Mouse (Mus musculus) kidney, postnatal 0 days (tissue): ENCODE data around the gene Pou4f1. TPM values are rescaled to one million over a fixed set of nuclear protein-coding genes. Genes with fewer than 3 reads are reported as not detected.

Experiments
- ATAC-seq: fragments of 200-750 bp; cut with Nextera tagmentation; replicated peaks from 2 replicates; pipeline ENCODE4 v1.8.0; 2017; ENCODE audit warnings: low read depth, moderate number of reproducible peaks, moderate TSS enrichment, moderate library complexity; ENCODE audit not compliant: low FRiP score
- DNase-seq: peaks from one replicate; pipeline ENCODE4 v3.0.0-alpha.2; 2016; ENCODE audit warnings: low spot score
- H3K27ac ChIP-seq: fragments of 300-500 bp; sonication (generic); 2 replicates; pipeline ENCODE4 v1.5.1; 2014; ENCODE audit warnings: mild to moderate bottlenecking
- H3K27me3 ChIP-seq: fragments of 300-500 bp; sonication (generic); 2 replicates; pipeline ENCODE4 v1.6.1; 2014; ENCODE audit warnings: low read length, mixed read lengths; ENCODE audit not compliant: insufficient read depth
- H3K36me3 ChIP-seq: fragments of 300-500 bp; sonication (generic); 2 replicates; pipeline ENCODE4 v1.6.1; 2014; ENCODE audit warnings: low read length, mixed read lengths; ENCODE audit not compliant: insufficient read depth
- H3K4me1 ChIP-seq: fragments of 300-500 bp; sonication (generic); replicated peaks from 2 replicates; pipeline ENCODE4 v1.6.1; 2014; ENCODE audit warnings: antibody characterized with exemption, low read length, mixed read lengths; ENCODE audit not compliant: insufficient read depth
- H3K4me2 ChIP-seq: fragments of 300-500 bp; sonication (generic); 2 replicates; pipeline ENCODE4 v1.6.1; 2014; ENCODE audit warnings: mild to moderate bottlenecking, low read length, moderate library complexity, mixed read lengths
- H3K4me3 ChIP-seq: fragments of 300-500 bp; sonication (generic); replicated peaks from 2 replicates; pipeline ENCODE4 v1.5.1; 2014; ENCODE audit warnings: low read depth, low read length
- H3K9ac ChIP-seq: fragments of 300-500 bp; sonication (generic); 2 replicates; pipeline ENCODE4 v1.6.1; 2014; ENCODE audit warnings: low read depth, low read length
- H3K9me3 ChIP-seq: fragments of 300-500 bp; sonication (generic); replicated peaks from 2 replicates; pipeline ENCODE4 v1.6.1; 2016; ENCODE audit warnings: low read length, inconsistent platforms, mixed read lengths
- CTCF ChIP-seq: IDR thresholded peaks from 2 replicates; pipeline ENCODE4 v1.5.1; 2016; ENCODE audit warnings: antibody characterized with exemption, low read depth, mild to moderate bottlenecking, moderate library complexity
- WGBS: fragments of 180-500 bp; shearing (Covaris S2); extraction: QIAGEN DNeasy Blood & Tissue Kit; methylation state at CpG from one replicate; pipeline ENCODE4 v1.1.7; 2014; 5-methylcytosine and 5-hydroxymethylcytosine counted together
- polyA plus RNA-seq: library from polyadenylated mRNA; unstranded; fragments of >200 nt; fragmentation: Nextera tagmentation; extraction: Ambion mirVana; gene quantifications from 2 replicates; pipeline ENCODE4 v1.2.1, GENCODE M21; 2015

The Pou4f1 gene
- polyA plus RNA-seq, 1 experiment from 2014 or later, result 0.58 TPM

DNA sequence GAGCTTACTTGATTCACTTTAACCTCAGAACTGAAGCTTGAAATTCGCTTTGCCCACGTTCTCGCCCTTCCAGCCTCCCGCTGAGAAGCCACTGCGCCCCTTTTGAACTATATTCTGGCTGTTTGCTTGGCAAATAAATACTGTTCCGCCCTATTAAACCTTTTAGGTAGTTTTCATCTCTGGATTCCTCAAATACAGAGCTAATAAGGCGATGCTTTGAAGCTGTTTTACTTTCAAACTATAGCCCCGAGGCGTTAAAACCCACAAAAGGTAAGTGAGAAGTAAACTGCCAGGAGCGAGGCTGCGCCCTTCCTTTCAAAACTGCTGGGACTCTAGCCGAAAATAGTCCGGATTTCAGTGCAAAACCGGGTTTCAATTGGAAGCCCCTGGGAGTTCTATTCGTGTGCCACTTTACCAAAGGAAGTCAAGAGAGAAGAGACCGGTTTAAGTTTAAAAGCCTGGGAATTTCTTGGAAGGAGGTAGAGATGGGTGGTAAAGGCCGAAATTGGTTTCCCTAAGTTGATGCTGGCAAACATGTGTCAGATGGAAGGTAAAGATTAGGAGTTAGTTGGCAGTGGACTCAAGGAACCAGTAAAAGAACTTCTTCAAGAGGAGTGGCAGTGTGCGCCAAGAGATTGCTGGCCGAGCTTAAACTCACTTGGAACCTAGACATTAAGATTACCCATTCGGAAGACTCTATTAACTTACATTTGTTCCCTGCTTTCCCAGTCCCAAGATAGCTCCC lies 9.7 kb downstream of the Pou4f1 start:
- Histone ChIP-seq H3K9me3 (no peaks in the 10 kb centered on the region), H3K4me2 (no peak overlapping the region), H3K9ac (no peak overlapping the region), H3K4me1 (peaks cover 4% of the 10 kb centered on the region; the same call in 1 of the 2 replicates), H3K27me3 (peaks cover 62% of the 10 kb centered on the region), H3K27ac (no peak overlapping the region), H3K4me3 (no peak overlapping the region), H3K36me3 (no peaks in the 10 kb centered on the region)
- DNase-seq, result no peak
- WGBS, result under 1% methylated on average over 20 of the region's 20 CpGs
- no peak for TF ChIP-seq CTCF
- no peak for ATAC-seq

DNA sequence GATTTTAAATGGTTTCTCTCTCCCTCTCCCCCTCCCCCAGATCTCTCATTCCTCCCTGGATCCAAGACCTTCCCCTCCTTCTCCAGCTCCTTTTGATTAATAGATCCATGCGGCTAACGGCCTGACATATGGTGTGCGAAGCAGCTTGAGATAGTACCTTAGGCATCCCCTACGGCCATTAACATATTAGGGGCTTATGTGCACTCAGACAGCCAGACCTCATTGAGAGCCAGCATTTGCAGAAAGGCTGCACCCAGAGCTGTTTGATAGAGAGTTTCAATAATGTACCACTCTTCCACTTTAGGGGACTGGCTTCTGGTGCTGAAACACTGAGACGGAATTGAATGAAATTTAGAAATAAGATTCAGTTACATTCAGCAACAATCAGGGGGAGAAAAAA lies 10.8 kb downstream of the Pou4f1 start:
- no peak for DNase-seq
- WGBS, result 3% methylated on average over 5 of the region's 5 CpGs
- Histone ChIP-seq H3K9ac (no peak overlapping the region), H3K36me3 (no peaks in the 10 kb centered on the region), H3K9me3 (no peaks in the 10 kb centered on the region), H3K27me3 (peaks cover 58% of the 10 kb centered on the region), H3K4me3 (no peak overlapping the region), H3K27ac (no peak overlapping the region), H3K4me1 (peaks cover 4% of the 10 kb centered on the region; the same call in 1 of the 2 replicates), H3K4me2 (no peak overlapping the region)
- TF ChIP-seq CTCF, result no peak
- no peak for ATAC-seq

DNA sequence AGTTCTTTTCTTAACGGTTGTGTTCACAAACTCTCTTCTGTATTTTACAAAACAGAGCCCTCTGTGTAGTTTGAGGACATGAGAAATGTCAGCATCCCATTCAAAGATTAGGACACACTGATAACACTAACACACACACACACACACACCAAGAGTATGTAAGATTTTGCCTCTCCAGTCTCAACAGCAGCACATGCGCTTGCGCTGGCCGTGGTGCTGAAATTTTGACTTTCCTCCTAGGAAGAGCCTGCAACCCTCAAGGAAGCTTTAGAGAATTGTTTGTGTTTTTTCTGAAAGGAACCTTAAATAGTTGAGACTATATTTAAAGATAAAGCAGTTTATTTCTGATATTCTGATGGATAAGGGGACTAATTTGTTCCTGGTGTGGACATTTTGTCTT lies 14.0 kb downstream of the Pou4f1 start:
- H3K4me2 ChIP-seq, result no peak overlapping the region
- peaks cover 35% of the 10 kb centered on the region for H3K27me3 ChIP-seq
- no peak overlapping the region for H3K4me3 ChIP-seq
- no peak for TF ChIP-seq CTCF
- H3K9me3 ChIP-seq, result no peaks in the 10 kb centered on the region
- 13% methylated on average over 4 of the region's 4 CpGs for WGBS
- H3K27ac ChIP-seq, result no peak overlapping the region
- ATAC-seq (no peak), DNase-seq (peak; percentile 85)
- no peaks in the 10 kb centered on the region for H3K4me1 ChIP-seq
- H3K36me3 ChIP-seq, result no peaks in the 10 kb centered on the region
- no peak overlapping the region for H3K9ac ChIP-seq

DNA sequence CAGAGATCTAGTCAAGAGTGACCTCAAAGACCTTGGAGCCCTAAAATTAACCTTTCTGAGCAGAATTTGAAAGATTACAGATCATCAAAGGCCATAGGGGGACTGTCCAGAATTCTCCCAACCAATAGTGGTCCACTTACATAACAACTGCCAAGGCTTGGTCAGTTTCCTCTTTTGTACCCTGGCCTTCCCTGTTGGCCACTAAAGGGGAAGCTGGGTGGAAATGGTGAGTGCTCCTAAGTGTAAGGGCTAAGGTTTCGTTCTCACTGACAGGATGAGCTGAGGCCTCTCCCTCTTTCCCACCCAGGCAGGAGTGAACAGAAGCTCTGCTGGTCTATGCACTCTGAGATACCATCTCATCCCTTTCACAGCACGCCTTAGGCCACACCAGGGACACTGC lies 33.5 kb downstream of the Pou4f1 start:
- Histone ChIP-seq H3K9ac (no peak overlapping the region), H3K4me2 (no peak overlapping the region), H3K36me3 (no peaks in the 10 kb centered on the region), H3K4me3 (no peak overlapping the region), H3K27me3 (no peaks in the 10 kb centered on the region), H3K4me1 (no peaks in the 10 kb centered on the region), H3K27ac (no peak overlapping the region), H3K9me3 (no peaks in the 10 kb centered on the region)
- WGBS, result 45% methylated on average over 2 of the region's 2 CpGs
- ATAC-seq (no peak), DNase-seq (no peak)
- no peak for TF ChIP-seq CTCF

DNA sequence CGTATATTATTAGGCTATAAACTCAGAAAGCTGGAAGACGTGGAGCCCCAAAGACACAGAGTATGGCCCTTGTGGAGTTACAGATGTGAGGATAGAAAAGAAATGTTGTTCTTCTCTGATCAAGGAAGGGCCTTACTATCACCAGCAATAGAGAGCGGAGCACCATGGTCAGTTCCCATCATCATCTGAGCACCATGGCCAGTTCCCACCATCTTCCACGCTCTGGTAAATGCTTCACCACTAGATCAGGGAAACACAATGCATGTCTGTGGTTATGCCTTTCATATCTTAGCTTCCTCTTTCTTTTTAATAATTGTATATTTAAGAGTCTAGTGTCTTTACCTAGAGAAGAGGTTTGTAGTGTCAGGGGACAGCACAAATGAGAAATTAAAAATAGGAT lies 37.0 kb downstream of the Pou4f1 start:
- no peak for TF ChIP-seq CTCF
- no peaks in the 10 kb centered on the region for H3K36me3 ChIP-seq
- no peaks in the 10 kb centered on the region for H3K9me3 ChIP-seq
- no peaks in the 10 kb centered on the region for H3K27me3 ChIP-seq
- no peak overlapping the region for H3K4me3 ChIP-seq
- ATAC-seq (no peak), DNase-seq (peak; percentile 25)
- no peak overlapping the region for H3K4me2 ChIP-seq
- H3K9ac ChIP-seq, result no peak overlapping the region
- no peak overlapping the region for H3K27ac ChIP-seq
- WGBS, result 73% methylated on average over 4 of the region's 4 CpGs
- H3K4me1 ChIP-seq, result no peaks in the 10 kb centered on the region

DNA sequence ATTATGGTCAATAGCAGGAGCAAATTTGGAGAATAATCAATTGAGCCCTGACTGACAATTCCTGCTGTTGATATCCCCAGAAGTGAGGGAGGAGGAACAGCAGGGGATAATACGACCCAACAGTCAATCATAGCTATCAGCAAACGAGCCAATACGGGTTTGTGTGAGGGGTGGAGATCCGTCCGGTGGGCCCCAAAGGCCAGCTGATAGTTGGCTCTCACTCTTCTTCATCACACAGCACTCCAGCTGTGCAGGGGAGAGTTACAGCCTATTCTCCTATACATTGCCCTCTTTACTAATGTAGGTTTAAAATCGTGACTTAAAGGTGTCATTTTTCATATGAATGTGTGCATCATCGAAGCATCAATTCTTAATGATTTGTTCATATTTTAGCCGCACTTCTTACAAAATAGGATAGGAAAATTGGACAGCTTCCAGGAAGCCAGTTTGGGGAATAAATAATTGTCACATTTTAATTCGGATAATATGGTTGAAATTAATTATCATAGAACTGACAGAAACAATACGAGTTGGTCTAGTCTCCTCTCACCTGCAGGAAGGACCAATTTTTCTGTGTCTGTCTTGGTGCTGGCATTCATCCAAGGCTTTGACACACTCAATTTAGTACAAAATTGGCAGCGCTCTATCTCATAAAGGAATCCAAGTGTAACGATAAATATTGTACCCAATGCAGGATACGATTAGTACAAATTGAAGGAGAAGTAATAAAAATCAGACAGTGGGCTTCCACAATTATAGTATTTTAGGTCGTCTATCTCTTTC lies 43.9 kb downstream of the Pou4f1 start:
- H3K4me1 ChIP-seq, result no peaks in the 10 kb centered on the region
- H3K9ac ChIP-seq, result no peak overlapping the region
- H3K9me3 ChIP-seq, result no peaks in the 10 kb centered on the region
- H3K36me3 ChIP-seq, result no peaks in the 10 kb centered on the region
- 62% methylated on average over 14 of the region's 14 CpGs for WGBS
- ATAC-seq, result no peak
- no peak overlapping the region for H3K4me3 ChIP-seq
- DNase-seq, result no peak
- TF ChIP-seq CTCF, result no peak
- no peak overlapping the region for H3K27ac ChIP-seq
- H3K4me2 ChIP-seq, result no peak overlapping the region
- no peaks in the 10 kb centered on the region for H3K27me3 ChIP-seq

Other genes with a start within 250 kb of the Pou4f1 start
- 15.5 and 20.6 TPM in 2 replicates for gene Rnf219, start 54.6 kb upstream of the Pou4f1 start, polyA plus RNA-seq